9 mouse cellular contexts compared by ENCODE assay signal in genomic region chr14:119003320-119003719, GRCm38 (mm10).
DNase-seq lines count a peak whose midpoint lies in the region; ATAC-seq and TF ChIP-seq lines count a peak whose summit lies in the region.
"Had no signal": no experiment of that assay in that cellular context is flagged by ENCODE, and none has a peak within 500 bp of the region (broad histone marks: within the 10 kb centered on the region; RNA-seq: fewer than 3 reads in every experiment).

No protein-coding gene starts in this region.

- no peak for TF ChIP-seq POLR2A in MEL (IDR thresholded peaks at IDR 0.05; ENCODE audit: control insufficient read depth in 1 of 2, insufficient read depth in 1 of 2, low read depth in 1 of 2, low read length in 2 of 2, poor library complexity in 1 of 2)

- no peak overlapping the region for H3K27ac ChIP-seq in kidney, embryonic 16.5 days (ENCODE audit: low read length)
- no peak overlapping the region for H3K27ac ChIP-seq in MEL (ENCODE audit: control insufficient read depth, low read depth, low read length)
- H3K27ac ChIP-seq: heart, embryonic 15.5 days had no signal

- TF ChIP-seq RAD21 in MEL (IDR thresholded peaks at IDR 0.05; ENCODE audit: low read depth, low read length): peak; percentile 57

- TF ChIP-seq CTCF in MEL (IDR thresholded peaks at IDR 0.05 in 2 of 3, conservative IDR thresholded peaks at IDR 0.05 in 1 of 3; ENCODE audit: control insufficient read depth in 1 of 3, insufficient read depth in 1 of 3, low read depth in 2 of 3, low read length in 3 of 3, poor library complexity in 1 of 3, severe bottlenecking in 1 of 3): peak; percentile 29 to 47 (median 39)

- DNase-seq in kidney, adult 11 months: peak; percentile 43
- DNase-seq in MEL (ENCODE audit: low read depth, low spot score): peak; percentile 48
- peak; percentile 69 for DNase-seq in induced T-regulatory cell, adult 2 months (ENCODE audit: low read depth)
- peak; percentile 43 for DNase-seq in retina, postnatal 1 day
- no peak for DNase-seq in frontal cortex, postnatal 10 days (ENCODE audit: low spot score in 2 of 2)
- DNase-seq in layer of hippocampus, postnatal 14 days (ENCODE audit: low spot score in 2 of 2): no peak

- ATAC-seq in kidney, embryonic 16.5 days (ENCODE audit: low FRiP score, low TSS enrichment): no peak
- no peak for ATAC-seq in activated CD4-positive, CD25-positive, alpha-beta regulatory T cell, adult 4 months

- peaks cover 6% of the 10 kb centered on the region; the same call in 1 of the 2 replicates for H3K4me1 ChIP-seq in kidney, embryonic 16.5 days (ENCODE audit: insufficient read depth, low read length)
- H3K4me1 ChIP-seq in MEL (ENCODE audit: control insufficient read depth in 1 of 2, insufficient read depth in 2 of 2, low read length in 2 of 2): no peaks in the 10 kb centered on the region

- TF ChIP-seq EP300 in MEL (IDR thresholded peaks at IDR 0.05; ENCODE audit: low read depth in 1 of 2, low read length in 2 of 2): no peak

- H3K9ac ChIP-seq in kidney, embryonic 16.5 days (replicated peaks; ENCODE audit: low read length): no peak overlapping the region
- no peak overlapping the region for H3K9ac ChIP-seq in MEL (ENCODE audit: control insufficient read depth, low read depth, low read length, poor library complexity, severe bottlenecking)
- H3K9ac ChIP-seq: heart, embryonic 15.5 days had no signal

- no peaks in the 10 kb centered on the region for H3K79me2 ChIP-seq in MEL (ENCODE audit: control insufficient read depth, insufficient read depth, low read length, poor library complexity)

- H3K27me3 ChIP-seq in kidney, embryonic 16.5 days (ENCODE audit: insufficient read depth, low read length): no peaks in the 10 kb centered on the region
- H3K27me3 ChIP-seq in MEL (ENCODE audit: control insufficient read depth in 1 of 2, insufficient read depth in 2 of 2, low read length in 2 of 2): no peaks in the 10 kb centered on the region
- H3K27me3 ChIP-seq: heart, embryonic 15.5 days had no signal

- H3K9me3 ChIP-seq in kidney, embryonic 16.5 days (ENCODE audit: low read length): peaks cover 2% of the 10 kb centered on the region; the same call in 1 of the 2 replicates
- H3K9me3 ChIP-seq in MEL (replicated peaks; ENCODE audit: insufficient read depth, low read length): no peaks in the 10 kb centered on the region
- H3K9me3 ChIP-seq: heart, embryonic 15.5 days had no signal

- no peak overlapping the region for H3K4me2 ChIP-seq in kidney, embryonic 16.5 days (replicated peaks; ENCODE audit: low read depth, low read length)
- H3K4me2 ChIP-seq: heart, embryonic 15.5 days had no signal

- peaks cover 20% of the 10 kb centered on the region for H3K36me3 ChIP-seq in kidney, embryonic 16.5 days (ENCODE audit: insufficient read depth, low read length)
- no peaks in the 10 kb centered on the region for H3K36me3 ChIP-seq in MEL (ENCODE audit: control insufficient read depth in 1 of 2, insufficient read depth in 2 of 2, low read length in 2 of 2)

- H3K4me3 ChIP-seq in kidney, embryonic 16.5 days (ENCODE audit: low read length): no peak overlapping the region
- no peak overlapping the region for H3K4me3 ChIP-seq in MEL (ENCODE audit: control insufficient read depth in 1 of 2, insufficient read depth in 1 of 2, low read depth in 2 of 2, low read length in 2 of 2)
- H3K4me3 ChIP-seq: heart, embryonic 15.5 days had no signal

TF ChIP-seq in MEL, 35 proteins besides CTCF, POLR2A, EP300 and RAD21:
- TF ChIP-seq HCFC1 (IDR thresholded peaks at IDR 0.05; ENCODE audit: low read depth, low read length) (no peak), USF1 (IDR thresholded peaks at IDR 0.05; ENCODE audit: low read depth, low read length) (no peak), TCF12 (IDR thresholded peaks at IDR 0.05; ENCODE audit: low read depth, low read length) (no peak), ZC3H11A (IDR thresholded peaks at IDR 0.05; ENCODE audit: low read depth, low read length) (no peak), GATA1 (IDR thresholded peaks at IDR 0.05; ENCODE audit: low read depth, low read length) (no peak), MEF2A (IDR thresholded peaks at IDR 0.05; ENCODE audit: extremely low read depth, insufficient replicate concordance, low read depth, low read length, poor library complexity, severe bottlenecking) (no peak)

Comparison
In these comparisons a context has a peak if more than half of its experiments do, and no peak if none do; other contexts are left out.
1. DNase-seq: peak in kidney, adult 11 months (single experiment), MEL (single experiment), induced T-regulatory cell, adult 2 months (single experiment) and retina, postnatal 1 day (single experiment); none in frontal cortex, postnatal 10 days (0 of 2) and layer of hippocampus, postnatal 14 days (0 of 2).